Mouse (Mus musculus) limb, embryonic 14.5 days (tissue): ENCODE measurements around the gene Dlg2. TPM values are rescaled to one million over a fixed set of nuclear protein-coding genes. Genes with fewer than 3 reads are reported as not detected.

Experiments
- ATAC-seq: fragments of 200-750 bp; cut with Nextera tagmentation; 2 replicates; pipeline ENCODE4 v1.8.0; 2017; ENCODE audit warnings: low read depth, moderate number of reproducible peaks, moderate TSS enrichment; ENCODE audit not compliant: low FRiP score
- DNase-seq: peaks from one replicate; pipeline ENCODE4 v3.0.0-alpha.2; 2015; ENCODE audit warnings: low spot score
- H3K27ac ChIP-seq: fragments of 300-500 bp; sonication (generic); replicated peaks from 2 replicates; pipeline ENCODE4 v1.5.1; 2014; ENCODE audit warnings: low read depth, mild to moderate bottlenecking, low read length, moderate library complexity, mixed read lengths
- H3K27me3 ChIP-seq: fragments of 300-500 bp; sonication (generic); 2 replicates; pipeline ENCODE4 v1.6.1; 2014; ENCODE audit warnings: low read length, mixed read lengths; ENCODE audit not compliant: control insufficient read depth, insufficient read depth
- H3K36me3 ChIP-seq: fragments of 300-500 bp; sonication (generic); 2 replicates; pipeline ENCODE4 v1.6.1; 2014; ENCODE audit warnings: mild to moderate bottlenecking, low read length, moderate library complexity, mixed read lengths; ENCODE audit not compliant: control insufficient read depth, insufficient read depth
- H3K4me1 ChIP-seq: fragments of 300-500 bp; sonication (generic); 2 replicates; pipeline ENCODE4 v1.6.1; 2014; ENCODE audit warnings: antibody characterized with exemption, low read length, mixed read lengths; ENCODE audit not compliant: control insufficient read depth, insufficient read depth
- H3K4me2 ChIP-seq: fragments of 300-500 bp; sonication (generic); replicated peaks from 2 replicates; pipeline ENCODE4 v1.6.1; 2014; ENCODE audit warnings: low read depth, mild to moderate bottlenecking, low read length, moderate library complexity; ENCODE audit not compliant: severe bottlenecking
- H3K4me3 ChIP-seq: fragments of 300-500 bp; sonication (generic); replicated peaks from 2 replicates; pipeline ENCODE4 v1.5.1; 2014; ENCODE audit warnings: low read length
- H3K9ac ChIP-seq: fragments of 300-500 bp; sonication (generic); 2 replicates; pipeline ENCODE4 v1.6.1; 2014; ENCODE audit warnings: mild to moderate bottlenecking, low read depth, low read length, moderate library complexity; ENCODE audit not compliant: severe bottlenecking
- H3K9me3 ChIP-seq: fragments of 300-500 bp; sonication (generic); 2 replicates; pipeline ENCODE4 v1.6.1; 2016; ENCODE audit warnings: low read length; ENCODE audit not compliant: control insufficient read depth
- POLR2A ChIP-seq: fragments of 200-500 bp; IDR thresholded peaks from 2 replicates; pipeline ENCODE4 v1.8.0; 2012; ENCODE audit warnings: inconsistent platforms, mild to moderate bottlenecking, moderate library complexity, borderline replicate concordance; ENCODE audit not compliant: insufficient read depth, insufficient read length; ENCODE audit errors: extremely low read depth
- WGBS: fragments of 180-500 bp; shearing (Covaris S2); extraction: QIAGEN DNeasy Blood & Tissue Kit; methylation state at CpG from one replicate; pipeline ENCODE4 v1.1.7; 2014; 5-methylcytosine and 5-hydroxymethylcytosine counted together
- polyA plus RNA-seq, 2 experiments: library from polyadenylated mRNA; depleted of rRNA in 1 of 2; stranded (reverse) in 1 of 2; unstranded in 1 of 2; fragments of >200 nt; fragmentation: Nextera tagmentation in 1 of 2; extraction: Ambion mirVana in 1 of 2; gene quantifications; 2 replicates each; pipeline versions ENCODE4 v1.2.1 to v1.2.3; 2012 to 2014

The Dlg2 gene
- polyA plus RNA-seq, 2 experiments = 4.6 to 7.3 TPM

DNA sequence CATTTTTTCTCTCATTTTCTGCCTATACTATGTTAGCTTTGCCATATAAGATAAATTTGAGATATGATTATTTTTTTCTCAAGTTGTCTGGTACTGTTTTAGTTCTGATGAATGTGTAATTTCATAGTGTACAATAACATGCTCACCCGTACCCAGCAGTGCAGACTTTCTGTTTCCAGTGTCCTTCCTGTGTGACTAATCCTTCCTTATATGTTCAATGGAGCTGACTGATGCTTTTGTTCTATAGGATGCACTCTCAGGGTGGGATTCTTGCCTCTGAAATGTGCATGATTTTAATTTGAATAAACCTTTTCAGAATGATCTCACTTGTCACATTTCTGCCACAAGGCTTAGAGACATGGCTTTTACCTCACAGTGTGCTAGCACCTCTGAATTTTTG lies 259.9 kb downstream of the Dlg2 start:
- H3K9me3 ChIP-seq = no peaks in the 10 kb centered on the region
- no peaks in the 10 kb centered on the region for H3K27me3 ChIP-seq
- ATAC-seq (no peak), DNase-seq (no peak)
- no peak overlapping the region for H3K27ac ChIP-seq
- H3K4me1 ChIP-seq = no peaks in the 10 kb centered on the region
- H3K9ac ChIP-seq = no peak overlapping the region
- TF ChIP-seq POLR2A = no peak
- 65% methylated on average over 1 of the region's 1 CpGs for WGBS
- H3K4me3 ChIP-seq = no peak overlapping the region
- H3K4me2 ChIP-seq = no peak overlapping the region
- no peaks in the 10 kb centered on the region for H3K36me3 ChIP-seq

DNA sequence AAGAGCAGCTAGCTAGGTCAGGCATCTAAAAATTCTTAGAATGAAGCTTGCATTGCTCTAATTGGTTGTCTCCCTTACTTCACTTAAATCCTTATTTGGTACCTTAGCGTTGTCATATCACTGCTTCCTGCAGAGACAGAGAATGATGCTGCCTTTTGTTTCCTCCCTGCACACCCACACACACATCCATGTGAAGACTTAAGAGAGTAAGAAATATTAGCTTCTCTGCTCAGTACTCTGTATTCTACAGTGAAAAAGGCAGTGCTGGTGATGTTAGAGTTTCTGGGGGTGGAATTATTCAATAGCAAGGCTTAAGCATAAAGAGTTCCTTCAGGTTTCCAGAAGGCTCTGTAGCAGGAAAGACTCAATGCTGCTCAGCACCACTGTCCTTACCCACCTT lies 272.2 kb downstream of the Dlg2 start:
- H3K27me3 ChIP-seq = no peaks in the 10 kb centered on the region
- WGBS = 86% methylated on average over 1 of the region's 1 CpGs
- no peaks in the 10 kb centered on the region for H3K36me3 ChIP-seq
- no peak for ATAC-seq
- no peak overlapping the region for H3K4me2 ChIP-seq
- H3K27ac ChIP-seq = no peak overlapping the region
- H3K4me3 ChIP-seq = no peak overlapping the region
- no peak overlapping the region for H3K9ac ChIP-seq
- no peak for DNase-seq
- H3K9me3 ChIP-seq = no peaks in the 10 kb centered on the region
- no peak for TF ChIP-seq POLR2A
- no peaks in the 10 kb centered on the region for H3K4me1 ChIP-seq

DNA sequence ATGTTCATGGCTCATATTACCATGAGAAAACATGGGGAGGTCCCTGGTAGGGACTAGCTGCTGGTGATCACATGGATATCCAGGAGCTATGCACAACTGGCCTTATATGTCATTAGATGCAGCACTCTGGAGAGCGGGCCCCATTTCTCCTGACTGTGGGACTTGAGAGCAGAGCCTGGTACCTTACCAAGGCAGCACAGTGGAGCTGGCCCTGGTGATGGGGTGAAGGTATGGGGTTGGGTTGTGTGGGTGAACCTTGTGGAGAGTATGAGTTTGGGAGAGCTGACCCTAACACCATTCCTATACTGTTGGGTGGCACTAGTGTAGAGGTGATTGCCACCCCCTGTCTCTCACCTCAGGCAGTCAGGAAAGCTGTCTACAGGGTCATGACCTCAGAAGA lies 311.5 kb downstream of the Dlg2 start:
- ATAC-seq = no peak
- H3K36me3 ChIP-seq = no peaks in the 10 kb centered on the region

GRCm38 (mm10) chr7:90791522-90791921 lies 315.1 kb downstream of the Dlg2 start:
- DNase-seq = no peak

More for the DNA sequence above, 311.5 kb downstream of the Dlg2 start:
- no peak overlapping the region for H3K27ac ChIP-seq
- no peak overlapping the region for H3K4me3 ChIP-seq
- no peak overlapping the region for H3K4me2 ChIP-seq
- H3K4me1 ChIP-seq = no peaks in the 10 kb centered on the region
- no peaks in the 10 kb centered on the region for H3K27me3 ChIP-seq
- 94% methylated on average over 1 of the region's 1 CpGs for WGBS
- H3K9me3 ChIP-seq = no peaks in the 10 kb centered on the region
- DNase-seq = no peak
- no peak for TF ChIP-seq POLR2A
- H3K9ac ChIP-seq = no peak overlapping the region

GRCm38 (mm10) chr7:90825640-90826039 lies 349.2 kb downstream of the Dlg2 start:
- Histone ChIP-seq H3K4me1 (no peaks in the 10 kb centered on the region), H3K4me3 (no peak overlapping the region), H3K9ac (no peak overlapping the region), H3K4me2 (no peak overlapping the region), H3K36me3 (no peaks in the 10 kb centered on the region), H3K27ac (no peak overlapping the region), H3K9me3 (no peaks in the 10 kb centered on the region), H3K27me3 (no peaks in the 10 kb centered on the region)
- WGBS = 82% methylated on average over 3 of the region's 3 CpGs
- ATAC-seq (no peak), DNase-seq (no peak)
- no peak for TF ChIP-seq POLR2A

More at GRCm38 (mm10) chr7:90791522-90791921, 315.1 kb downstream of the Dlg2 start:
- H3K9ac ChIP-seq = no peak overlapping the region
- H3K4me3 ChIP-seq = no peak overlapping the region
- TF ChIP-seq POLR2A = no peak
- H3K9me3 ChIP-seq = no peaks in the 10 kb centered on the region
- no peaks in the 10 kb centered on the region for H3K36me3 ChIP-seq
- WGBS = 48% methylated on average over 1 of the region's 1 CpGs
- no peaks in the 10 kb centered on the region for H3K27me3 ChIP-seq
- H3K4me2 ChIP-seq = no peak overlapping the region
- ATAC-seq = no peak
- H3K4me1 ChIP-seq = no peaks in the 10 kb centered on the region
- H3K27ac ChIP-seq = no peak overlapping the region

DNA sequence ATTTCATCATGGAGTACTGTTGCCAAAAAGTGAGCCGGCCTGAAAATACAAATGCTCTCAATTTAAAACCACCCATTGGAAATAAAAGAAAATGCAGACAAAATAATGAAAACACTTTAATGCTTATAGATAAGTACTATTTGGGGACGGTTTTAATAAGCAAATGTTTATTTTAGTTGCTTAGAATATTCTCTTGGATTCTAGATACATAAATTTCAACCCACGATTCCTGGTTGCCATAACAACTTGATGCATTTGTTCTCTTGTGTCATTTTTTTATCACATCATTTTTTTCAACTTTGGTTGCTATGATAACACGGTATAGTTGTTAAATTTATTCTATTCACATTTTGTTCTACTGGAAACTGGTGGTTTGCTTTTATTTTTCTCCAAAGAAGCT lies 364.8 kb downstream of the Dlg2 start:
- TF ChIP-seq POLR2A = no peak
- Histone ChIP-seq H3K4me1 (no peaks in the 10 kb centered on the region), H3K36me3 (no peaks in the 10 kb centered on the region), H3K27me3 (no peaks in the 10 kb centered on the region), H3K4me3 (no peak overlapping the region), H3K9ac (no peak overlapping the region), H3K4me2 (no peak overlapping the region), H3K9me3 (no peaks in the 10 kb centered on the region), H3K27ac (no peak overlapping the region)
- 73% methylated on average over 4 of the region's 4 CpGs for WGBS
- ATAC-seq (no peak), DNase-seq (no peak)
